Mouse (Mus musculus): ENCODE measurements at regions not wholly inside any gene's neighbourhood (a gene's known extent, or its start where the extent isn't known, plus 50 kb on each side); places are given as distances from the start of the nearest gene placed in this dataset.

DNA sequence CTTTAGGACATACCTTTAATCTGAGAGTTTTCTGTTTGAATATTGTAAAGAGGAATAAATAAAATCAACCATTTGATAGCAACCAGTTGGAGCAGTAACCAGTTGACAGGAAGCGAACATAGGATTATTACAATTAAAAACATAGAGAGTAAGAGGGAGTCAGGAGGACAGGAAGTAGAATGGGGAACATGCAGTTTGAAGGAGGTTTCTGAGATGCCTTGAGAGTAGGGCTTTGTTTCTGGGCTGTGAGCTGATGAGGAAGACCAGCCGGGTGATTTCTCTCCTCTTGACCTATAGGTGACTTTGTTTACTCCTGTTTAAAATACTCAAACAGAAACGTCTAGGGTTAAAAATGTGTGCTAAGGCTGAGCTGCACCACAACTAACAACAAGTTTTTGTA, 160.6 kb upstream of the Ctso start:
- TF ChIP-seq CTCF (IDR thresholded peaks at IDR 0.05; ENCODE audit: borderline replicate concordance, insufficient read depth, low read depth, low read length) (no peak), POLR2A (IDR thresholded peaks at IDR 0.05; ENCODE audit: borderline replicate concordance, insufficient read depth, low read length) (no peak)
